Mouse (Mus musculus) megakaryocyte, embryonic 14.5 days (primary cell): Measurements from ENCODE around the gene Tcte2.

ENCODE experiments used
- FLI1 ChIP-seq: IDR thresholded peaks from 2 replicates; pipeline ENCODE4 v1.6.1; 2012; ENCODE audit warnings: low read length, inconsistent platforms, mixed read lengths
- GATA1 ChIP-seq: IDR thresholded peaks from 3 replicates; pipeline ENCODE4 v1.6.1; 2012; ENCODE audit warnings: mixed read lengths, low read length, inconsistent platforms, borderline replicate concordance

DNA sequence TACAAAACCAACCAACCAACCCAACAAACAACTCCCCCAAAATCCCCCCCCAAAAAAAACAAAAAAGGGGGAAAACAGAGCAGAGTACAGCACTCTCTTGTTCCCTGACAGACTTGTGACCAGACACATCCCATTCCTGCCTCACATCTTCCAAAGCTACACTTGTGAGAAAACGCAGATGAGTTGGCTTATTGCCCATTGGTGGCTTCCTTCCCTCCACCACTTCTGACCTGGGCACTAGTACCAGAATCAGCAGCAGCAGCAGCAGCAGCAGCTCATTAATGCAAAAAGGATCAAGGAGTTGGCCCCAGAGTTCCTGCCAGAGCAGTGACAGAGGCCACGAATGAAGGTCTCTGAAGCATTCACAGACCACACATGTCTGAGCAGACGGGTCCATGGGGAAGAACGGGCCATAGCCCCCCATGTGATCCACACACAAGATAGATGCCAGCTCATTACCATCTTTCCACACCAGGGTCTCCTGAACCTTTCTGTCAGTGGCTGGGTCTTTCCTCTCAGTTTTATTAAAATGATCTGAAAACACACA is 36.5 kb downstream of the Tcte2 start:
- TF ChIP-seq FLI1 (no peak), GATA1 (no peak)
